Mouse (Mus musculus) heart, adult 11 months (tissue): ENCODE measurements at regions not wholly inside any gene's neighbourhood (a gene's known extent, or its start where the extent isn't known, plus 50 kb on each side); places are given as distances from the start of the nearest gene placed in this dataset.
A peak's percentile ranks its signal among the peaks of the same experiment; 100 is the strongest.

Source experiments
- DNase-seq: peaks from one replicate; pipeline ENCODE4 v3.0.0; 2022

DNA sequence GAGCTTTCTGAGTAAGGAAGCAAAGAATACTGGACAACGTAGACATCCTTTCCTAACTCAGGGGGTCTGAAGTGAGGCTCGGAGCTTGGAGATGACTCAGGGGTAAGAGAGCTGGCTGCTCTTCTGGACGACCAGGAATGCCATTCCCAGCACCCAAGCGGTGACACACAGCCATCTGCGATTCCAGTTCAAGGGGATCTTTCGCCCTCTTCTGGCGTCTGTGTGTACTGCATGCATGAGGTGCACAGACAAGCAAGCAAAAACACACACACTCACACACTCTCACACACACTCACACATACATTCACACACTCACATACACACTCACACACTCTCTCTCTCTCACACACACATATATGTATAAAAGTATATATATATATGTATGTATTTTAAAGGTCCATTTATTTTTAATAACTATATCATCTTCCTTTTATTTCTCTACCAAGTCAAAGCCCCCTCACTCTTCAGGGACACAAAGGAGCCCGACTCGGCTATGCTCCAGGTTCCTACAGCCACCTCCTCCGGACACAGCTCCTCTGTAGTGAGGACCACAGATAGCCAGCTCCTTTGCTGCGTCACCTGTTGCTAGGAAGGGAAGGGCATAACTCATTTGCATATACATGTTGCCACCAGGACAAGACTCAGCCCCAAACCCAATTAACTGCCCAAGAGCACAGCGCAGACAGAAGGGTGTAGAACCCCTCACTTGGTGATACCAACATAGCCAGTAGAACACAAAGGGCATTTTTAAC, 91.9 kb upstream of the Smad3 start:
- no peak for DNase-seq

- peak; percentile 89 for DNase-seq
These were observed 86.2 kb upstream of the Smad3 start for GRCm38 (mm10) chr9:63843883-63844485.

DNA sequence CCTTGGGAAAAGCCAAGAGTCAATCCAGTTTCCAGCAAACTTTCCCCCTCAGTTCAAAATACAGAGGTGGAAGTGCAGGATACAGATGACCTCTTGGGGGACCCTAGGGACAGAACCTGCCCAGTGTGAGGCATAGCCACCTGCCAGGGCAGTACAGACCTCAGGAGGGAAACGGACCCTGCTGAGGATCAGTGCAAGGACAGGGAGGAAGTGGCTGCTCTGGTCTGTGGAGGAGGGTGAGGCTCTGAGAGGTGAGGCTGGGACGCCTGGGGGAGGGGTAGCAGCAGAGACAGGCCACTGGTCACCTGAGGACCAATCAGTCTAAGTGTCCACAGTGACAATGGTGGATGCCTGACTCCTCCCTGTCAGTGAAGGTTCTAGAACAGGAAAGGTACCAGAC, 85.6 kb upstream of the Smad3 start:
- peak; percentile 72 for DNase-seq

DNA sequence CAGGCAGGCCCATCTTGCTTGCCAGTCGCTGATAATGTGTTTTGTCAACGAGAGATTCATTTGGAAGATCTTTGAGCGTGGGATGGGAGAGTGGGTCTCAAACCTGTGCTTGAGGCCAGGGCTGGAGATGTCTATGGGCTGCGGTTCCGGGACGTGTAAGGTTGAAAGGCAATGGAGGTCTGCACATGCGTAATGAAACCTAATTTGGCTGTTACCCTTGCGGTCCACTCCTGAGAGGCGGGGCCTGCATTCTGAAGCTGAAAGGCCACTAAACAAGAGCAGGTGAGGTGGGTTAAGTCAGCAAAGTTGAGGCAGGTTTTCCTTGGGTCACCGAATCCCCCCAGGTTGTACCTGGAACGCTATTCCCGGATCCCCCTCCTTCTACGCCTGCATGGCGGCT, 83.3 kb upstream of the Smad3 start:
- DNase-seq, result peak; percentile 79

- no peak for DNase-seq
These were observed 81.4 kb upstream of the Smad3 start for GRCm38 (mm10) chr9:63838996-63839772.

- no peak for DNase-seq
These were observed 79.8 kb upstream of the Smad3 start for GRCm38 (mm10) chr9:63837552-63837951.

- DNase-seq, result no peak
These were observed 78.9 kb upstream of the Smad3 start for GRCm38 (mm10) chr9:63836565-63837284.

GRCm38 (mm10) chr9:63836036-63836435, 78.2 kb upstream of the Smad3 start:
- no peak for DNase-seq

GRCm38 (mm10) chr9:63834416-63834815, 76.6 kb upstream of the Smad3 start:
- DNase-seq, result no peak

- no peak for DNase-seq
These were observed 60.4 kb upstream of the Smad3 start for GRCm38 (mm10) chr9:63818163-63818562.

DNA sequence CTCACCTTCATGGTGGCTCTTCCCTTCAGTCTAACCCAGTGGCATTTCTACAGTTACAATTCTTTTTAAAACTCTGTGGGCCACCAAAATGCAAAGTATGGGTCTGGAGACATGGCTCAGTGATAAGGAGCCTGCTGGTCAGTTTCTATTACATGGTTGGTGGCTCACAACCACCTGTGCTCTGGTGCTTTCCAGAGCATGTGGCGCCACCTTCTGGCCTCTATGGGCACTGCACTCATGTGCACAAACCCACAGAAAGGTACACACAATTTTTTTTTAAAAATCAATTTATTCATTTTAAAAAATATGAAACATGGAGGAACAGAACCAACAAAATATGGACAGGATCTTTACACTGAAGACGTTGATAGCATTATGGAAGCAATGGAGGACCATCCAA, 58.7 kb upstream of the Smad3 start:
- no peak for DNase-seq

DNA sequence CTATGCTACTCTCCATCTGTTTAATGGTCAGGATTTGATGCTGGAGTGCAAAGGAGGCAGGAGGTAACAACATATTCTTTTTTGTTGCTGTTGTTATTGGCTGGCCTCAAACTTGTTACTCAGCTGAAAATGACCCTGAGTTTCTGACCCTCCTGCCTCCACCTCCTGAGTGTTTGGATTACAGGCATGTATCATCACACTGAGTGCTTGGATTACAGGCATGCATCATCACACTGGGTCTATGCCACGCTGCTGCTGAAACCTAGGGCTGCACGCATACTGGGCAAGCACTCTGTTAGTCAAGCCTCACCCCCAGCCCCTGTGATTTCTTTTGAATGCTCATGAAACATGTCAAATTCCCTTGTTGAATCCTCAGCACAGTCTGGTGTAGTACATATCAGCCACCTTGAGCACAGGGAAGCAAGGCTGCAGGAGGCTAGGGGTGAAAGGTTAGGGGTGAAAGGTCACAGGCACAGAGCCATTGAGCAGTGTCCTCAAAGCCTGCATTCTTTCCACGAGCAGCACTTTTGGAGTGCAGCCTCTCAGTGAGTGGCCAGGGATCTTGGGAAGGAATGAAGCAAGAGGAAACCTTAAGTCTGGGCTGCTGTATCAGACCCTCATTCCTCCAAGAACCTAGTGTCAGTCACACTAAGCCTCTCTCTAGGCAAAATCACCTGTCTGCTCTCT, 52.2 kb upstream of the Smad3 start:
- no peak for DNase-seq
